Mouse (Mus musculus) layer of hippocampus, adult 9-11 months (tissue): ENCODE measurements around the gene Supt16.
A peak's percentile ranks its signal among the peaks of the same experiment; 100 is the strongest.

Experiments
- DNase-seq: peaks from one replicate; pipeline ENCODE4 v3.0.0; 2022

Supt16 gene

GRCm38 (mm10) chr14:52197156-52197878, at the start of gene Supt16:
Supt16 (minus strand) TSS chr14:52197416.
- DNase-seq, result peak; percentile 72

GRCm38 (mm10) chr14:52246129-52246528, 48.9 kb upstream of the Supt16 start:
- DNase-seq, result no peak

GRCm38 (mm10) chr14:52244690-52245042, 47.5 kb upstream of the Supt16 start:
- no peak for DNase-seq

- peak; percentile 98 for DNase-seq
Observed at GRCm38 (mm10) chr14:52244041-52244689, 46.9 kb upstream of the Supt16 start.

GRCm38 (mm10) chr14:52236216-52236615, 39.0 kb upstream of the Supt16 start:
- no peak for DNase-seq

- DNase-seq, result no peak
Observed at GRCm38 (mm10) chr14:52235165-52235564, 37.9 kb upstream of the Supt16 start.

- DNase-seq, result no peak
Observed at GRCm38 (mm10) chr14:52232249-52232648, 35.0 kb upstream of the Supt16 start.

GRCm38 (mm10) chr14:52225972-52226371, 28.8 kb upstream of the Supt16 start:
- no peak for DNase-seq

GRCm38 (mm10) chr14:52217261-52217660, 20.0 kb upstream of the Supt16 start:
- no peak for DNase-seq

GRCm38 (mm10) chr14:52199412-52199811, 2.2 kb upstream of the Supt16 start:
- no peak for DNase-seq

- no peak for DNase-seq
Observed at GRCm38 (mm10) chr14:52198141-52198540, 925 bp upstream of the Supt16 start.

- DNase-seq, result no peak
Observed at GRCm38 (mm10) chr14:52196230-52197155, 723 bp downstream of the Supt16 start.

- peak; percentile 26 for DNase-seq
Observed at GRCm38 (mm10) chr14:52195691-52196090, 1.5 kb downstream of the Supt16 start.

GRCm38 (mm10) chr14:52190740-52191359, 6.4 kb downstream of the Supt16 start:
- DNase-seq, result no peak

GRCm38 (mm10) chr14:52189519-52189918, 7.7 kb downstream of the Supt16 start:
- no peak for DNase-seq

GRCm38 (mm10) chr14:52188788-52189187, 8.4 kb downstream of the Supt16 start:
- no peak for DNase-seq

- no peak for DNase-seq
Observed at GRCm38 (mm10) chr14:52166571-52166970, 30.6 kb downstream of the Supt16 start.

GRCm38 (mm10) chr14:52160911-52161310, 36.3 kb downstream of the Supt16 start:
- DNase-seq, result no peak

- DNase-seq, result no peak
Observed at GRCm38 (mm10) chr14:52155008-52155407, 42.2 kb downstream of the Supt16 start.

- DNase-seq, result no peak
Observed at GRCm38 (mm10) chr14:52152613-52153012, 44.6 kb downstream of the Supt16 start.

- DNase-seq, result peak; percentile 21
Observed at GRCm38 (mm10) chr14:52152179-52152578, 45.0 kb downstream of the Supt16 start.

- no peak for DNase-seq
Observed at GRCm38 (mm10) chr14:52149888-52150287, 47.3 kb downstream of the Supt16 start.

GRCm38 (mm10) chr14:52146540-52146939, 50.7 kb downstream of the Supt16 start:
- DNase-seq, result no peak
